In genomic region chr17:29671021-29671420, GRCm38 (mm10) we compare ENCODE assay signal across 23 mouse cellular contexts. TPM values are rescaled to one million over a fixed set of nuclear protein-coding genes. Genes with fewer than 3 reads are reported as not detected.
DNase-seq lines count a peak whose midpoint lies in the region; ATAC-seq and TF ChIP-seq lines count a peak whose summit lies in the region.
"Had no signal": no experiment of that assay in that cellular context is flagged by ENCODE, and none has a peak within 500 bp of the region (broad histone marks: within the 10 kb centered on the region; RNA-seq: fewer than 3 reads in every experiment).

No protein-coding gene starts in this region.

- no peak for ATAC-seq in liver, embryonic 13.5 days (ENCODE audit: low read depth)
- no peak for ATAC-seq in liver, embryonic 11.5 days (replicated peaks; ENCODE audit: low FRiP score)
- ATAC-seq in Patski = peak; percentile 52
- ATAC-seq in frontal cortex, adult (ENCODE audit: low TSS enrichment) = no peak
- ATAC-seq: inflammation-experienced regulatory T-cells, adult 6 months had no signal

- H3K27ac ChIP-seq in cerebellum, adult 2 months (ENCODE audit: insufficient read depth, low read length) = 0 out of 2 replicates have a peak overlapping the region, but pooled peaks have one; percentile 7
- peak overlapping the region; percentile 87 for H3K27ac ChIP-seq in liver, embryonic 13.5 days
- H3K27ac ChIP-seq in liver, embryonic 11.5 days (ENCODE audit: low read depth, low read length) = no peak overlapping the region
- H3K27ac ChIP-seq: embryonic facial prominence, embryonic 15.5 days; forebrain, embryonic 12.5 days; left cerebral cortex, adult 2 months; stomach, embryonic 15.5 days had no signal

- H3K27me3 ChIP-seq in cerebellum, adult 2 months (ENCODE audit: control insufficient read depth, insufficient read depth, low read length) = no peaks in the 10 kb centered on the region
- no peaks in the 10 kb centered on the region for H3K27me3 ChIP-seq in liver, embryonic 13.5 days
- no peaks in the 10 kb centered on the region for H3K27me3 ChIP-seq in liver, embryonic 11.5 days (replicated peaks; ENCODE audit: control insufficient read depth, insufficient read depth, low read length)
- H3K27me3 ChIP-seq in Patski = no peaks in the 10 kb centered on the region
- H3K27me3 ChIP-seq: embryonic facial prominence, embryonic 15.5 days; forebrain, embryonic 12.5 days; megakaryocyte, embryonic 14.5 days; stomach, embryonic 15.5 days had no signal

- H3K9me3 ChIP-seq in liver, embryonic 13.5 days (replicated peaks) = no peaks in the 10 kb centered on the region
- H3K9me3 ChIP-seq in liver, embryonic 11.5 days (ENCODE audit: control insufficient read depth, low read length) = no peaks in the 10 kb centered on the region
- H3K9me3 ChIP-seq: embryonic facial prominence, embryonic 15.5 days; forebrain, embryonic 12.5 days; megakaryocyte, embryonic 14.5 days; stomach, embryonic 15.5 days had no signal

- H3K4me3 ChIP-seq in cerebellum, adult 2 months (replicated peaks; ENCODE audit: insufficient read depth, low read depth, low read length) = no peak overlapping the region
- H3K4me3 ChIP-seq in liver, embryonic 13.5 days (replicated peaks) = no peak overlapping the region
- no peak overlapping the region for H3K4me3 ChIP-seq in liver, embryonic 11.5 days (ENCODE audit: low read depth, low read length)
- H3K4me3 ChIP-seq: embryonic facial prominence, embryonic 15.5 days; forebrain, embryonic 12.5 days; left cerebral cortex, adult 2 months; megakaryocyte, embryonic 14.5 days; stomach, embryonic 15.5 days had no signal

- H3K36me3 ChIP-seq in liver, embryonic 13.5 days = peaks cover 79% of the 10 kb centered on the region
- peaks cover 19% of the 10 kb centered on the region for H3K36me3 ChIP-seq in liver, embryonic 11.5 days (ENCODE audit: control insufficient read depth, insufficient read depth, low read length)

- 10% methylated on average over 2 of the region's 2 CpGs for WGBS in cerebellum, adult 2 months
- WGBS in liver, embryonic 13.5 days (ENCODE audit: insufficient replicate concordance) = 94% methylated on average over 2 of the region's 2 CpGs
- 96% methylated on average over 2 of the region's 2 CpGs for WGBS in liver, embryonic 11.5 days

- H3K4me1 ChIP-seq in cerebellum, adult 2 months (ENCODE audit: control insufficient read depth, insufficient read depth, low read length) = peaks cover 28% of the 10 kb centered on the region
- peaks cover 46% of the 10 kb centered on the region for H3K4me1 ChIP-seq in liver, embryonic 13.5 days (replicated peaks)
- peaks cover 18% of the 10 kb centered on the region for H3K4me1 ChIP-seq in liver, embryonic 11.5 days (replicated peaks; ENCODE audit: control insufficient read depth, insufficient read depth, low read length)

- H3K9ac ChIP-seq in liver, embryonic 13.5 days = no peak overlapping the region
- H3K9ac ChIP-seq in liver, embryonic 11.5 days (ENCODE audit: low read depth, low read length) = no peak overlapping the region
- H3K9ac ChIP-seq: embryonic facial prominence, embryonic 15.5 days; forebrain, embryonic 12.5 days; lung, embryonic 14.5 days; stomach, embryonic 15.5 days had no signal

- no peak for TF ChIP-seq POLR2A in cerebellum, adult 2 months (IDR thresholded peaks at IDR 0.05; ENCODE audit: borderline replicate concordance, insufficient read depth, low read length)

- H3K4me2 ChIP-seq in liver, embryonic 13.5 days = no peak overlapping the region
- no peak overlapping the region for H3K4me2 ChIP-seq in liver, embryonic 11.5 days
- H3K4me2 ChIP-seq: embryonic facial prominence, embryonic 15.5 days; forebrain, embryonic 12.5 days; lung, embryonic 14.5 days; stomach, embryonic 15.5 days had no signal

- no peak for TF ChIP-seq CTCF in cerebellum, adult 2 months (IDR thresholded peaks at IDR 0.05; ENCODE audit: borderline replicate concordance, insufficient read depth, low read depth, low read length)
- no peak for TF ChIP-seq CTCF in Patski (IDR thresholded peaks at IDR 0.05)

- POLR2A ChIA-PET in Patski (lab: Charles Lee) = interaction anchor here (1.0 kb wide), 1 partner anchor 10 kb away, joined by 4 read pairs; the partner anchor contains the start of gene Cmtr1

- DNase-seq in cerebellum, adult 2 months = peak in 1 of 2 experiments; percentile 47
- no peak for DNase-seq in cerebellum, postnatal 36 days
- no peak for DNase-seq in liver, embryonic 13.5 days
- DNase-seq in liver, embryonic 11.5 days (ENCODE audit: low spot score) = no peak
- DNase-seq in 3134 (ENCODE audit: extremely low read depth, insufficient read length, low spot score) = peak; percentile 50
- DNase-seq in Patski (ENCODE audit: low read depth, low spot score) = peak; percentile 60
- no peak for DNase-seq in left cerebral cortex, adult 11 months (ENCODE audit: low spot score)
- DNase-seq: adrenal gland, postnatal 10 days; embryo, embryonic 11 days; gastrocnemius, postnatal 10 days; kidney, adult 2 months; kidney, postnatal 14 days; lung, embryonic 14.5 days; midbrain, embryonic 14.5 days; right cerebral cortex, postnatal 25 days; thymus, adult 18-20 months had no signal

- in situ Hi-C loops in Patski (cut with MboI; ENCODE audit: low pct_unique_long_range_greater_than_20kb) = no loop called here

- CTCF ChIA-PET in Patski (lab: Charles Lee) = interaction anchor here (0.6 to 0.9 kb wide), 2 partner anchors 16 to 35 kb away, joined by 3 to 4 read pairs; no protein-coding TSS in a partner anchor

RNA-seq across cellular contexts. Expression of gene Cmtr1, which starts 10.6 kb away (rescaled TPM):
- 96.5 and 99.1 TPM in 2 replicates for polyA plus RNA-seq in cerebellum, adult 2 months (2012; rRNA removed)
- 77.2 and 91.4 TPM in 2 replicates for polyA plus RNA-seq in liver, embryonic 13.5 days (2015; fragmentation: Nextera tagmentation; extraction: Ambion mirVana)
- polyA plus RNA-seq in liver, embryonic 11.5 days (2014; fragmentation: Nextera tagmentation; extraction: Ambion mirVana) = 126 and 130 TPM in 2 replicates
- 92.8 TPM for polyA plus RNA-seq in Patski (2021)

RNA-seq across cellular contexts. Expression of gene Ccdc167, which starts 45.8 kb away (rescaled TPM):
- polyA plus RNA-seq in cerebellum, adult 2 months (2012; rRNA removed) = 25.9 and 26.2 TPM in 2 replicates
- 7.4 and 7.7 TPM in 2 replicates for polyA plus RNA-seq in liver, embryonic 13.5 days (2015; fragmentation: Nextera tagmentation; extraction: Ambion mirVana)
- polyA plus RNA-seq in liver, embryonic 11.5 days (2014; fragmentation: Nextera tagmentation; extraction: Ambion mirVana) = 15.2 and 15.4 TPM in 2 replicates
- 9.6 TPM for polyA plus RNA-seq in Patski (2021)

RNA-seq across cellular contexts. Expression of gene Gm28043, which starts 56.3 kb away (rescaled TPM):
- polyA plus RNA-seq in cerebellum, adult 2 months (2012; rRNA removed) = 3.2 and 4.3 TPM in 2 replicates
- polyA plus RNA-seq in liver, embryonic 13.5 days (2015; fragmentation: Nextera tagmentation; extraction: Ambion mirVana) = 0.98 and 1.3 TPM in 2 replicates
- 2.0 and 2.6 TPM in 2 replicates for polyA plus RNA-seq in liver, embryonic 11.5 days (2014; fragmentation: Nextera tagmentation; extraction: Ambion mirVana)
- 2.4 TPM for polyA plus RNA-seq in Patski (2021)

RNA-seq across cellular contexts. Expression of gene Rnf8, which starts 56.4 kb away (rescaled TPM):
- 66.3 and 72.1 TPM in 2 replicates for polyA plus RNA-seq in cerebellum, adult 2 months (2012; rRNA removed)
- polyA plus RNA-seq in liver, embryonic 13.5 days (2015; fragmentation: Nextera tagmentation; extraction: Ambion mirVana) = 43.6 and 46.0 TPM in 2 replicates
- 76.9 and 77.1 TPM in 2 replicates for polyA plus RNA-seq in liver, embryonic 11.5 days (2014; fragmentation: Nextera tagmentation; extraction: Ambion mirVana)
- 46.2 TPM for polyA plus RNA-seq in Patski (2021)

Comparison
In these comparisons a context has a peak if more than half of its experiments do, and no peak if none do; other contexts are left out.
1. DNase-seq: peak in 3134 (single experiment) and Patski (single experiment); none in cerebellum, postnatal 36 days (0 of 2), liver, embryonic 13.5 days (single experiment), liver, embryonic 11.5 days (single experiment) and left cerebral cortex, adult 11 months (single experiment).